Mouse (Mus musculus) forebrain, embryonic 12.5 days (tissue): ENCODE results near the gene Nob1. TPM values are rescaled to one million over a fixed set of nuclear protein-coding genes. Genes with fewer than 3 reads are reported as not detected.

Source experiments
- ATAC-seq: fragments of 200-750 bp; cut with Nextera tagmentation; 2 replicates; pipeline ENCODE4 v1.8.0; 2017; ENCODE audit warnings: moderate TSS enrichment; ENCODE audit not compliant: low FRiP score
- H3K27ac ChIP-seq: fragments of 300-500 bp; sonication (generic); 2 replicates; pipeline ENCODE4 v1.5.1; 2016; ENCODE audit warnings: mild to moderate bottlenecking
- H3K27me3 ChIP-seq: fragments of 300-500 bp; sonication (generic); 2 replicates; pipeline ENCODE4 v1.6.1; 2016; ENCODE audit warnings: mild to moderate bottlenecking
- H3K36me3 ChIP-seq: fragments of 300-500 bp; sonication (generic); replicated peaks from 2 replicates; pipeline ENCODE4 v1.6.1; 2016; ENCODE audit warnings: mild to moderate bottlenecking
- H3K4me1 ChIP-seq: fragments of 300-500 bp; sonication (generic); 2 replicates; pipeline ENCODE4 v1.6.1; 2016
- H3K4me2 ChIP-seq: fragments of 300-500 bp; sonication (generic); 2 replicates; pipeline ENCODE4 v1.6.1; 2016; ENCODE audit warnings: mild to moderate bottlenecking, moderate library complexity
- H3K4me3 ChIP-seq: fragments of 300-500 bp; sonication (generic); replicated peaks from 2 replicates; pipeline ENCODE4 v1.5.1; 2016; ENCODE audit warnings: mild to moderate bottlenecking
- H3K9ac ChIP-seq: fragments of 300-500 bp; sonication (generic); 2 replicates; pipeline ENCODE4 v1.6.1; 2016; ENCODE audit warnings: mild to moderate bottlenecking
- H3K9me3 ChIP-seq: fragments of 300-500 bp; sonication (generic); 2 replicates; pipeline ENCODE4 v1.6.1; 2016
- WGBS: fragments of 180-500 bp; shearing (Covaris S2); methylation state at CpG from one replicate; pipeline ENCODE4 v1.1.7; 2016; 5-methylcytosine and 5-hydroxymethylcytosine counted together
- polyA plus RNA-seq: library from polyadenylated mRNA; unstranded; fragments of >200 nt; fragmentation: Nextera tagmentation; extraction: Ambion mirVana; gene quantifications from 2 replicates; pipeline ENCODE4 v1.2.1, GENCODE M21; 2016

Nob1 gene
- polyA plus RNA-seq, 1 experiment from 2014 or later, result 80.4 TPM

DNA sequence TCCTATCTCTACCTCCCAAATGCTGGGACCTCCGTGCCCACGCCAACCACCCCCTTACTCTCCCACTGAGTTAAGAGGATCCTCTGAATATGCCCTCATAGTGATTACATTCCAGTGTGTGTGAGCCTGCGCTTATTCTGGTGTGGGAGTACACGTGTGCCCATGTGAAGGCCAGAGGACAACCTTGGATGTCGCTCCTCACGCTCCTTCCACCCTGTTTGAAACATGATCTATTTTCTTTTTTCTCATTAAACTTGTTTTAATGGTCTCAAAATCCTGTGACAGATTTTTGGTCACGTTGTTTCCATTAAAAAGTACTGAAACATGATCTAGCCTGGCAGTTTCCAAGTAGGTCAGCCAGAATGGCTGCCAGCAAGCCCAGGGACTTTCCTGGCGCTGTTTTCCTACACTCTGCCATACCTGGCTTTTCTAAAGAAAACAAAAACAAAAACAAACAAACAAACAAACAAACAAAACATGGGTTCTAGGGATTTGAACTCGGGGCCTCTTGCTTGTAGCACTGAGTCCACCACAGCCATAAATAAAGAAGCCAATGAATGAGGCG lies 28.7 kb downstream of the Nob1 start:
- no peak overlapping the region for H3K4me2 ChIP-seq
- no peaks in the 10 kb centered on the region for H3K27me3 ChIP-seq
- H3K4me3 ChIP-seq, result no peak overlapping the region
- H3K36me3 ChIP-seq, result no peaks in the 10 kb centered on the region
- H3K4me1 ChIP-seq, result no peaks in the 10 kb centered on the region
- H3K9me3 ChIP-seq, result no peaks in the 10 kb centered on the region
- ATAC-seq, result no peak
- WGBS, result 89% methylated on average over 10 of the region's 10 CpGs
- no peak overlapping the region for H3K9ac ChIP-seq
- no peak overlapping the region for H3K27ac ChIP-seq

DNA sequence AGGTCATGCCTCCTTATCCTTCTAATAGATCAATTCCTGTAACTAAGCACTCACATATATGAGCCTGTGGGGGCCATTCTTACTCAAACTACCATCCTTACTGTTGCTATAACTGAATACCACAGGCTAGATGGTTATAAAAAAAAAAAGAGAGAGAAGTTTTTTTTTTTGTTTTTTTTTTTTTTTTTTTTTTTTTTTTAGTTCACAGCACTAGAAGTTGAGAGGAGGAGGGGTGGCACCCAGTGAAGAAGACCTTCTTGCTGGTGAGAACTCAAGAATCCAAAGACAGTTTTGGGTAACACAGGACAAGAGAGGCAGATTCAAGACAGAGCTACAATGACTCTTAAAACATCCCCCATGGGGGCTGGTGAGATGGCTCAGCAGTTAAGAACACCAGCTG lies 29.5 kb downstream of the Nob1 start:
- no peaks in the 10 kb centered on the region for H3K36me3 ChIP-seq
- no peak overlapping the region for H3K4me2 ChIP-seq
- no peaks in the 10 kb centered on the region for H3K4me1 ChIP-seq
- ATAC-seq, result no peak
- H3K9me3 ChIP-seq, result no peaks in the 10 kb centered on the region
- no peak overlapping the region for H3K4me3 ChIP-seq
- H3K9ac ChIP-seq, result no peak overlapping the region
- no peaks in the 10 kb centered on the region for H3K27me3 ChIP-seq
- no peak overlapping the region for H3K27ac ChIP-seq

DNA sequence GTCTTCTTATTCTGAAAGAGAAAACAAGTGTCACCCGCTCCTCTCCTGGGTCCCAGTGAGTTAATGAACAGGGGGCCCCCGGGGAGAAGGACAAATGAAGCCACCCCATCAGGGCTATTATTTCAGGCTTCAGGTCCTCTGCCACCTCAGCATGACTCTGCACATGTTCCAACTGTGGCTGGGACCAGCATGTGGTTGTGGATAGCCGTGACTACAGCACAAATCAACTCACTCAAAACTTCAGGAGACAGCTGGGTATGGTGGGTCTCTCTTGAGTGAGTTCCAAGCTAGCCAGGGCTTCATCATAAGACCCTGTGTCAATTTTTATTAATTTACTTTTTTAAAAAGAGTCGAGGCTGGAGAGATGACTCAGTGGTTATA lies 33.7 kb downstream of the Nob1 start:
- no peaks in the 10 kb centered on the region for H3K4me1 ChIP-seq
- no peak overlapping the region for H3K9ac ChIP-seq
- no peak overlapping the region for H3K4me2 ChIP-seq
- no peaks in the 10 kb centered on the region for H3K9me3 ChIP-seq
- ATAC-seq, result no peak
- WGBS, result 68% methylated on average over 4 of the region's 4 CpGs
- H3K4me3 ChIP-seq, result no peak overlapping the region
- H3K36me3 ChIP-seq, result no peaks in the 10 kb centered on the region
- H3K27me3 ChIP-seq, result no peaks in the 10 kb centered on the region
- no peak overlapping the region for H3K27ac ChIP-seq

DNA sequence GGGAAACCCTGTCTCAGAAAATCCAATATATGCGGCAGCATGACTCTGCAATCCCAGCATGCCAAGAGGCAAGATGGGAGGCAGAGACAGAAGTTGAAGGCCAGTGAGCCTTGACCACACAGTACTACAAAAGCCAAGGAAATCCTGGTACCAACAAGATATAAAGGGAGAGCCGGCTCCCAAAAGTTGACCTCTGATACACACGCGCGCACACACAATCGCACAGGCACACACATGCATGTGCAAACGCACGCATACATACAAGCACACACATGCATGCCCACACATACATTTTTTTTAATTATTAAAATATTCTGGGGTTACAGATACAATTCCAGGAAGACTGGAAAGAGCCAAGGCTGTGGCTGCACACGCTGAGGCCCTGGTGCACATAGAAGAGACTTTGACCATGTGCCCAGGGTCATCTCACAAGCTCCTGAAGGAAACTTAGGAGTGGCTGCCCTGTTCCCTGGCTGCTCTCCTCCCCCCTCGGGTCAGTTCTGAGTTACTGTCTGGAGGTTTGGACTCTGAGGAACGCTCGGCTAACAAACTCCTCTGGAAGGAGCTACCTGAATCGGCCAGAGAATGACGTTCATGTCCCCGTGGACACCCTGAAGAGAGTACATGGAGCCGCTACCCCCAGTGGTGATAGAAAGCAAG lies 34.2 kb downstream of the Nob1 start:
- no peak overlapping the region for H3K4me3 ChIP-seq
- H3K27ac ChIP-seq, result no peak overlapping the region
- no peak overlapping the region for H3K9ac ChIP-seq
- 89% methylated on average over 16 of the region's 16 CpGs for WGBS
- no peaks in the 10 kb centered on the region for H3K4me1 ChIP-seq
- no peaks in the 10 kb centered on the region for H3K36me3 ChIP-seq
- no peaks in the 10 kb centered on the region for H3K9me3 ChIP-seq
- no peak overlapping the region for H3K4me2 ChIP-seq
- no peak for ATAC-seq
- H3K27me3 ChIP-seq, result no peaks in the 10 kb centered on the region

DNA sequence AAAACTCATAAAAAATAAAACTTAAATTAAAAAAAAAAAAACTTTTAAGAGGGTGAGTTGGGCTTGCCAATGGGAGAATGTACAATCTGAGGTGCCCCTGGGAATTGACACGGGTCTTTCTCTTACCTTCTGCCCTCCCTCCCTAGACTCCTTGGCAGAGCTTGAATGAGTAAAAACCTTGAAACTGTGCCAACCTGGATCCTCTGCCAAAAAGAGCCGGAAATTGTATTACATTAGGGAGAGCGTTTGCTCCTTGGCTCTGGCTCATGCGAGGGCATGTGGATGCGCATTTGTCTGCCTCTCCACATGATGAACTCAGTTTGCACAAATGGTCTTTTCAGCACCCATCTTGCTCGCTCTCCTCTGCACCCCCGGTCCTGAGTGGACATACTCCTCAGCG lies 35.3 kb downstream of the Nob1 start:
- Histone ChIP-seq H3K4me3 (no peak overlapping the region), H3K9me3 (no peaks in the 10 kb centered on the region), H3K36me3 (no peaks in the 10 kb centered on the region), H3K4me2 (no peak overlapping the region), H3K9ac (no peak overlapping the region), H3K27me3 (no peaks in the 10 kb centered on the region), H3K27ac (no peak overlapping the region), H3K4me1 (no peaks in the 10 kb centered on the region)
- WGBS, result 78% methylated on average over 8 of the region's 8 CpGs
- ATAC-seq, result no peak

DNA sequence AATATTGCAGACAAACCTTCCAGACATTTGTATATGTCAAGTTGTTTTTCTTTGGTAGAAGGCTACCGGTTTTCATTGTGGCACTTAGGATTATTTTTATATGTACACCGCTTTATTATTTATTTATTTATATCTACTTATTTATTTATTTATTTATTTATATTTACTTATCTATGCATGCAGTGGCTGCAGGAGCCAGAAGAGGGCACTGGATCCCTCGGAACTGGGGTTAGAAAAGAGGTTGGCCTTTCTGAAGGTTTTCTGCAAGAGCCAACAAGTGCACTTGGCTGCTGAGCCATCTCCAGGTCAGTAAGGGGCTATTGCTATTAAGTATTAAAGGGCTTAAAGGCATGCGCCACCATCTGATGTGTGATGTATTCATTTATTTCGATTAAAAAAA lies 37.0 kb downstream of the Nob1 start:
- 68% methylated on average over 5 of the region's 5 CpGs for WGBS
- no peak overlapping the region for H3K9ac ChIP-seq
- H3K27me3 ChIP-seq, result no peaks in the 10 kb centered on the region
- no peak overlapping the region for H3K27ac ChIP-seq
- no peak for ATAC-seq
- no peak overlapping the region for H3K4me2 ChIP-seq
- no peaks in the 10 kb centered on the region for H3K9me3 ChIP-seq
- H3K36me3 ChIP-seq, result no peaks in the 10 kb centered on the region
- H3K4me1 ChIP-seq, result no peaks in the 10 kb centered on the region
- H3K4me3 ChIP-seq, result no peak overlapping the region

DNA sequence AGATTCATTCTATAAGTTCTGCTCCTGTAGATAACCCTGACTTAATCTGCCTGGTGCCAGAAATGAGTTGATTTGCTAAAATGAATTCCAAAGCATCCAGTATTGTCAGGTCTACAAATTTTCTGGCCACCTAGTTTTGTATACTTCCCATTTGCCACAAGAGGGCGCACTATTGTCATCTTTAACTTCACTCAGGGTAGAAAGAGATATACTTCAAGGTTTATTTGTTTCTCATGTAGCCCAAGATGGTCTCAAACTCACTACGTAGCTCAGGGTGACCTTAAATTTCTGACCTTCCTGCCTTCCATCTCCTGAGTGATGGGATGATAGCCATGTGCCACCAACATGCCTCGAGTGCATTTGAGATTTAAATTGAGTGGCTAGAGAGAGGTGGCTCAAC lies 38.2 kb downstream of the Nob1 start:
- no peaks in the 10 kb centered on the region for H3K9me3 ChIP-seq
- H3K4me1 ChIP-seq, result no peaks in the 10 kb centered on the region
- no peaks in the 10 kb centered on the region for H3K36me3 ChIP-seq
- no peak overlapping the region for H3K4me2 ChIP-seq
- 34% methylated on average over 3 of the region's 3 CpGs for WGBS
- no peak overlapping the region for H3K27ac ChIP-seq
- H3K9ac ChIP-seq, result no peak overlapping the region
- no peak overlapping the region for H3K4me3 ChIP-seq
- ATAC-seq, result no peak
- H3K27me3 ChIP-seq, result no peaks in the 10 kb centered on the region

DNA sequence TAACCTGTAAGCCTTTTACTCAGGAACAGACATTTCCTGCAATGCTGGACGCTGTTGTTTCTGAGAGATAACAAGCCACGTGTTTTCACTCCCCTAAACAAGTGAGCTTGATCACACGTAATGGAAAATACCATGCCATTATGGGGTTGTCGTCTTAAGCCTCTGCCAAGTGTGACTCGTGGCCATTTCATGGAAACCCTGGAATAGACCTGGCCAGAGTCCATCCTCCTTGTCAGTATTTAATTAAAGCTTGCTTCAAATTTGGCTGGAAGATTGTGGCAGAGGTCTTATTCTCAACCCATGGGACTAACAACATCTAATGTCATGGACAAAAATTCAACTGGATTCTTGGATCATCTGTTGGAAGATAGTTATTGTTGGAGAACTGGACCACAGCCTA lies 38.7 kb downstream of the Nob1 start:
- H3K4me3 ChIP-seq, result no peak overlapping the region
- H3K4me2 ChIP-seq, result no peak overlapping the region
- no peaks in the 10 kb centered on the region for H3K36me3 ChIP-seq
- no peak overlapping the region for H3K27ac ChIP-seq
- H3K9ac ChIP-seq, result no peak overlapping the region
- ATAC-seq, result no peak
- WGBS, result 67% methylated on average over 5 of the region's 5 CpGs
- H3K9me3 ChIP-seq, result no peaks in the 10 kb centered on the region
- H3K27me3 ChIP-seq, result no peaks in the 10 kb centered on the region
- H3K4me1 ChIP-seq, result no peaks in the 10 kb centered on the region

DNA sequence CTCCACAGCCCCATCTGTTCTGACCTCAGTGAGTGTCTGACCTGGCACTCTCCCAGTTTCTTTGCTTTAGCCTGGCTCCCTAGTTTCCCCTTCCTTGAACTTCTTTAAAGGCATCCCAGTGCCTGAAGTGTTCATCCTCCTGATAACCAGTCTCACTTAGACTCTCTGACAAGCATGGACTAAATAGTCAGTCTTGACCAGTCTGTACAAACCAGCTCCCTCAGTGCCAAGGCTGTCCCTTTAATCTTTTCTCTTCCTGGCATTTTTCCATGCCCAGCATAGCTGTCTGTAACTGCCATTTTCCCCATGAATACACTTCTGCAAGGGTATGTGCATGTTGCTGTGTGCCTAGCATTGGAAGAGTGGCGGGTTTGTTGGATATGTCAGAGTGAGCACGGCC lies 39.8 kb downstream of the Nob1 start:
- Histone ChIP-seq H3K4me3 (no peak overlapping the region), H3K27ac (no peak overlapping the region), H3K9me3 (no peaks in the 10 kb centered on the region), H3K4me2 (no peak overlapping the region), H3K36me3 (no peaks in the 10 kb centered on the region; the same call in 1 of the 2 replicates), H3K4me1 (no peaks in the 10 kb centered on the region), H3K27me3 (no peaks in the 10 kb centered on the region), H3K9ac (no peak overlapping the region)
- 88% methylated on average over 2 of the region's 2 CpGs for WGBS
- no peak for ATAC-seq

DNA sequence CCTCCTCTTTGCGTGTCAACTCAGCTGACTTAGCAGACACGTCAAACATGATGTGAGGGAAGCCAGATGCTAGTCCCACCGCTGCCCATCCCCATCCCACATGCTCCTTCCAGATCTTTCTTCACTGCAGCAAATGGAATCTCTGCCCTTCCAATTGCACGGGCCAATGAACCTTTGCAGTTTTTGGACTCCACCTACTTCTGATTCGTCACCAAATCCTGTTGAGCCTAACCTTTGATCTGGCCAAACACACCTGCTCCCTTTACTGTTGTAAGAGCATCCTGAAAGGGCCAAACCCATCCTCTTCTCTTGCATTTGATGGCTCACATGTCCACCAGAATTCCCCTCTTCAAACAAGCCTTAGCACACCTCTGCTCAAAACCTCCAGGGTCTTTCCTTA lies 40.2 kb downstream of the Nob1 start:
- no peak overlapping the region for H3K4me3 ChIP-seq
- H3K4me1 ChIP-seq, result no peaks in the 10 kb centered on the region
- H3K27me3 ChIP-seq, result no peaks in the 10 kb centered on the region
- H3K9ac ChIP-seq, result no peak overlapping the region
- H3K36me3 ChIP-seq, result no peaks in the 10 kb centered on the region; the same call in 1 of the 2 replicates
- 70% methylated on average over 5 of the region's 5 CpGs for WGBS
- no peak overlapping the region for H3K4me2 ChIP-seq
- no peaks in the 10 kb centered on the region for H3K9me3 ChIP-seq
- H3K27ac ChIP-seq, result no peak overlapping the region
- ATAC-seq, result no peak

DNA sequence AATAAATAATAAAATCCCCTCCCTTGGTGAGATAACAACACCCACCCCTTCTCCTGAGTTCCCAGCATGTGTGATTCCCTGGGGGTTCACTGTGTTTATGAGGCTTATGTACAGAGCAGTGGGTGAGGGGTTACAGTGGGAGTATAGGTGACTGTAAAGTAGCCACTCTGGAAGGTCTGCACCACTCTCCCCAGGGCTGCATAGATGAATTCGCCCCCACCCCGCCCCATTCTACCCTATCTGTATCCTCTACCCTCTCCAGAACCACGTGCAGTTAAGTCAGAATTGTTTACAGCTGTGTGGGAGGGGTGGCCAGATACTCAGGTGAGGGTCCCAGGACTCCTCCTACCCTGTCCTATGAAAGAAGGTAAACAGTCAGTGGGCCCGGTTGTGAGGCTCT lies 42.0 kb downstream of the Nob1 start:
- Histone ChIP-seq H3K4me3 (no peak overlapping the region), H3K27me3 (no peaks in the 10 kb centered on the region), H3K27ac (no peak overlapping the region), H3K36me3 (peaks cover 10% of the 10 kb centered on the region), H3K4me2 (no peak overlapping the region), H3K9ac (no peak overlapping the region), H3K4me1 (no peaks in the 10 kb centered on the region), H3K9me3 (no peaks in the 10 kb centered on the region)
- ATAC-seq, result no peak
- WGBS, result 80% methylated on average over 4 of the region's 4 CpGs

DNA sequence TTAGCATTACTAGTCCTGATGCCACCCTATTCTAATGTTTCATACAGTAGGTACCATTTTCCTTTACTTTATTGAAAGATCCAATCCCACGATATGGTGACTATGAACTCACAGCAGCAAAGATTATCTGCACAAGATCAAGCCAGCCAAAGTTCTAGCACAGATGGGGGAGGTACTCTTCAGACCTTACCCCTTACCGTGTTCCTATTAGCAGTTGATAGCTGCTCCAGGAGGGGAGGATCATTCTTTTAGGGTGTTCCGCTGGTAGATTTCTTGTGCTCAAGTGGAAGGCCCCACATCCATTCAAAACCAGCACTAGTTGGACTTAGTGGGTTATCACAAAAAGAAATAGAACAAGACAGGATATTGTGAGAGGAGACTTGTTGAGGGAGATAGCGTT lies 43.2 kb downstream of the Nob1 start:
- no peaks in the 10 kb centered on the region for H3K27me3 ChIP-seq
- no peaks in the 10 kb centered on the region for H3K9me3 ChIP-seq
- no peak overlapping the region for H3K27ac ChIP-seq
- H3K9ac ChIP-seq, result no peak overlapping the region
- WGBS, result 89% methylated on average over 4 of the region's 4 CpGs
- H3K36me3 ChIP-seq, result peaks cover 10% of the 10 kb centered on the region
- H3K4me3 ChIP-seq, result no peak overlapping the region
- no peak overlapping the region for H3K4me2 ChIP-seq
- no peaks in the 10 kb centered on the region for H3K4me1 ChIP-seq
- no peak for ATAC-seq

DNA sequence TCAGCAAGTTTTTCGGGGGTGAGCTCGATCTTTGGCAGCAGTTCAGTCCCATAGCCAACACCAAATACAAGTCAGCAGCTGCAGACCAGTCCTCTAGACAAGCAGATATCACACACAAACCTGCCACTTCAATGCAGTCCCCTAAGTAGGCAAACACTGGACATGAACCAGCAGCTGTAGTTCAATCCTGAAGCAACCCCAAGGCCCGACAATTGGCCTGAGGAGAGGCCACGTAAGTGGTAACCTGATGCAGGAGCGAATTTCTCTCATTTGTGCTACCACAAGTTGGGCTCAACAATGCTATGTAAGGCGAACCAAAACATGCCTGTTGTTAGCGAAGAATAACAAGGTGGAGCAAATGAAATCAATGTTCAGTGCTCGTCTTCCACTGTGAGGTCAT lies 44.1 kb downstream of the Nob1 start:
- H3K27ac ChIP-seq, result no peak overlapping the region
- no peaks in the 10 kb centered on the region for H3K9me3 ChIP-seq
- peaks cover 10% of the 10 kb centered on the region for H3K36me3 ChIP-seq
- H3K4me3 ChIP-seq, result no peak overlapping the region
- H3K9ac ChIP-seq, result no peak overlapping the region
- no peak overlapping the region for H3K4me2 ChIP-seq
- no peak for ATAC-seq
- WGBS, result 95% methylated on average over 8 of the region's 8 CpGs
- no peaks in the 10 kb centered on the region for H3K27me3 ChIP-seq
- no peaks in the 10 kb centered on the region for H3K4me1 ChIP-seq
